Mouse (Mus musculus) CH12.LX (cell line): ENCODE measurements at regions not wholly inside any gene's neighbourhood (a gene's known extent, or its start where the extent isn't known, plus 50 kb on each side); places are given as distances from the start of the nearest gene placed in this dataset.

Experiments
- DNase-seq: peaks from one replicate; pipeline ENCODE4 v3.0.0-alpha.2; 2013; ENCODE audit errors: extremely low read depth
- H3K27ac ChIP-seq: 2 replicates; pipeline ENCODE4 v1.5.1; 2012; ENCODE audit warnings: low read depth, mild to moderate bottlenecking, control low read depth, moderate library complexity; ENCODE audit not compliant: insufficient read depth
- H3K27me3 ChIP-seq: replicated peaks from 2 replicates; pipeline ENCODE3; 2012; ENCODE audit warnings: inconsistent platforms
- H3K36me3 ChIP-seq, 2 experiments: replicated peaks in 1 of 2; 2 replicates each; pipeline versions ENCODE3 to v1.6.1; 2012; ENCODE audit warnings: inconsistent platforms in 1 of 2, low read length in 1 of 2, mild to moderate bottlenecking in 1 of 2, mixed read lengths in 1 of 2, moderate library complexity in 1 of 2; ENCODE audit not compliant: control insufficient read depth in 1 of 2, insufficient read depth in 1 of 2
- H3K4me1 ChIP-seq, 2 experiments: 2 replicates each; pipeline ENCODE4 v1.6.1; 2012; ENCODE audit warnings: inconsistent platforms in 1 of 2, moderate library complexity in 1 of 2; ENCODE audit not compliant: insufficient read depth in 2 of 2, control insufficient read depth in 1 of 2
- H3K4me2 ChIP-seq: 2 replicates; pipeline ENCODE4 v1.6.1; 2012; ENCODE audit warnings: low read depth, mild to moderate bottlenecking, control low read depth; ENCODE audit not compliant: poor library complexity, insufficient read depth, severe bottlenecking
- H3K4me3 ChIP-seq, 3 experiments: fragments of 150-350 bp in 1 of 3; sonication (generic) in 1 of 3; replicated peaks in 1 of 3; 2 replicates each; pipeline versions ENCODE3 to v1.5.1; 2011 to 2012; ENCODE audit warnings: low read depth in 2 of 3, low read length in 2 of 3, mild to moderate bottlenecking in 2 of 3, moderate library complexity in 2 of 3, control low read depth in 1 of 3, improper control_type of control experiment in 1 of 3, inconsistent platforms in 1 of 3, mixed read lengths in 1 of 3; ENCODE audit not compliant: poor library complexity in 1 of 3
- H3K79me2 ChIP-seq: replicated peaks from 2 replicates; pipeline ENCODE4 v1.6.1; 2012; ENCODE audit warnings: mild to moderate bottlenecking, moderate library complexity; ENCODE audit not compliant: control insufficient read depth, poor library complexity, insufficient read depth, severe bottlenecking; ENCODE audit errors: extremely low read depth
- H3K9ac ChIP-seq: 2 replicates; pipeline ENCODE4 v1.6.1; 2012; ENCODE audit warnings: low read depth, mild to moderate bottlenecking, control low read depth, moderate library complexity; ENCODE audit not compliant: insufficient read depth
- H3K9me3 ChIP-seq: replicated peaks from 2 replicates; pipeline ENCODE3; 2012; ENCODE audit warnings: low read length, inconsistent platforms, mixed read lengths
- CHD1 ChIP-seq: IDR thresholded peaks from 2 replicates; pipeline ENCODE4 v1.6.1; 2012; ENCODE audit warnings: low read depth, low read length, improper control_type of control experiment, inconsistent platforms
- CTCF ChIP-seq, 2 experiments: IDR thresholded peaks in 1 of 2; conservative IDR thresholded peaks in 1 of 2; 2 replicates each; pipeline ENCODE4 v1.5.1; 2011 to 2012; ENCODE audit warnings: low read depth in 2 of 2, low read length in 2 of 2, improper control_type of control experiment in 1 of 2, inconsistent platforms in 1 of 2, mild to moderate bottlenecking in 1 of 2, moderate library complexity in 1 of 2
- ELF1 ChIP-seq: IDR thresholded peaks from 2 replicates; pipeline ENCODE4 v1.6.1; 2014; ENCODE audit warnings: low read depth, mild to moderate bottlenecking, inconsistent platforms, low read length, improper control_type of control experiment
- EP300 ChIP-seq: IDR thresholded peaks from 2 replicates; pipeline ENCODE4 v1.6.1; 2011; ENCODE audit warnings: low read length, improper control_type of control experiment
- ETS1 ChIP-seq: conservative IDR thresholded peaks from 2 replicates; pipeline ENCODE4 v1.6.1; 2012; ENCODE audit warnings: low read depth, mild to moderate bottlenecking, inconsistent platforms, low read length, improper control_type of control experiment, moderate library complexity
- HCFC1 ChIP-seq: IDR thresholded peaks from 2 replicates; pipeline ENCODE4 v1.6.1; 2012; ENCODE audit warnings: low read depth, mild to moderate bottlenecking, inconsistent platforms, low read length, improper control_type of control experiment
- JUN ChIP-seq: IDR thresholded peaks from 2 replicates; pipeline ENCODE4 v1.6.1; 2011; ENCODE audit warnings: low read depth, mild to moderate bottlenecking, low read length, improper control_type of control experiment, moderate library complexity; ENCODE audit not compliant: insufficient read depth
- MAFK ChIP-seq: IDR thresholded peaks from 2 replicates; pipeline ENCODE4 v1.6.1; 2011; ENCODE audit warnings: low read length, improper control_type of control experiment; ENCODE audit not compliant: insufficient replicate concordance
- MAX ChIP-seq: IDR thresholded peaks from 2 replicates; pipeline ENCODE4 v1.6.1; 2011; ENCODE audit warnings: low read length, improper control_type of control experiment
- MAZ ChIP-seq: IDR thresholded peaks from 2 replicates; pipeline ENCODE4 v1.6.1; 2012; ENCODE audit warnings: low read depth, mild to moderate bottlenecking, inconsistent platforms, low read length, improper control_type of control experiment, moderate library complexity
- MXI1 ChIP-seq: IDR thresholded peaks from 2 replicates; pipeline ENCODE4 v1.6.1; 2011; ENCODE audit warnings: mild to moderate bottlenecking, low read depth, low read length, improper control_type of control experiment
- MYC ChIP-seq: IDR thresholded peaks from 2 replicates; pipeline ENCODE4 v1.6.1; 2011; ENCODE audit warnings: low read depth, mild to moderate bottlenecking, improper control_type of control experiment, low read length
- NRF1 ChIP-seq: IDR thresholded peaks from 2 replicates; pipeline ENCODE4 v1.6.1; 2014; ENCODE audit warnings: low read depth, mild to moderate bottlenecking, inconsistent platforms, low read length, improper control_type of control experiment, moderate library complexity
- SIN3A ChIP-seq: IDR thresholded peaks from 2 replicates; pipeline ENCODE4 v1.6.1; 2012; ENCODE audit warnings: low read length, improper control_type of control experiment, inconsistent platforms
- SMC3 ChIP-seq: IDR thresholded peaks from 2 replicates; pipeline ENCODE4 v1.6.1; 2011; ENCODE audit warnings: low read depth, low read length, improper control_type of control experiment
- TBP ChIP-seq: conservative IDR thresholded peaks from 2 replicates; pipeline ENCODE4 v1.6.1; 2011; ENCODE audit warnings: low read depth, low read length, improper control_type of control experiment
- USF1 ChIP-seq: IDR thresholded peaks from 2 replicates; pipeline ENCODE4 v1.6.1; 2014; ENCODE audit warnings: low read depth, mild to moderate bottlenecking, inconsistent platforms, low read length, improper control_type of control experiment
- USF2 ChIP-seq: conservative IDR thresholded peaks from 2 replicates; pipeline ENCODE4 v1.6.1; 2011; ENCODE audit warnings: low read depth, low read length, improper control_type of control experiment
- ZMIZ1 ChIP-seq: IDR thresholded peaks from 2 replicates; pipeline ENCODE4 v1.6.1; 2012; ENCODE audit warnings: low read depth, mild to moderate bottlenecking, inconsistent platforms, low read length, improper control_type of control experiment
- ZNF384 ChIP-seq: IDR thresholded peaks from 2 replicates; pipeline ENCODE4 v1.6.1; 2012; ENCODE audit warnings: low read depth, low read length, improper control_type of control experiment, inconsistent platforms
- dilution Hi-C: fragments of 300-500 bp; cut with MboI; formaldehyde crosslinking; loops from 2 replicates; pipeline ENCODE4 v1.14.3; 2020; ENCODE audit warnings: low sequenced_read_pairs; ENCODE audit not compliant: extremely low pct_unique_long_range_greater_than_20kb, extremely low pct_ligation_motif_present
- in situ Hi-C: fragments of 300-500 bp; cut with MboI; formaldehyde crosslinking; loops from 3 replicates; pipeline ENCODE4 v1.14.3; 2019; ENCODE audit warnings: low sequenced_read_pairs, low pct_ligation_motif_present, low pct_unique_long_range_greater_than_20kb, mixed read lengths

DNA sequence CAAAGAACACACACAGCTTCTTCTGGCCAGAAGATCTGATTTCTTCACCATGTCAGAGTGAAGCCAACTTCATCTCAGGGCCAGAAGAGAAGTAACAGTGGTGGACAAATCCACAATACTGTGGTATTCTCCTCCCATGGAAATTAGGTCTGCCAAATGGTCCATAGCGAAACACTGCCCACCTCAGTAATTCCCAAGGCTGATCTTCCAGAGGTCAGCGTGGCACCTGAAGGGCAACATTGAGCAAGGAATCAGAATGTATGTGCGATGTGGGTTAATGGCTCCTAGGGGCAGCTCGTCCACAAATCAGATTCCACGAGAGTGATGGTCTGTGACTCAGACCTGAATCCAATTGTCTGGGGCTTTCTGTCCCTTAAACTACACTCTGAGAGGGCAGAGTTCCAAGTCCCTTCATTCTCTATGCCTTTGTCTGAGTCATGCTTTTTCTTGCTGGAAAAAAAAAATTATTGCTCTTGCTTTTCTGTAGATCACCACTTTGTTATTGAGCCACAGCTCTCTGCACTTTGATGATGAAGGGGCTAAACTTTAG lies 307.9 kb upstream of the Noct start:
- DNase-seq: no peak
- dilution Hi-C loops: no loop called here
- TF ChIP-seq MAZ (no peak), MAFK (no peak), TBP (no peak), ETS1 (no peak), CHD1 (no peak), MYC (no peak), EP300 (no peak), MXI1 (no peak), SMC3 (no peak), NRF1 (no peak), USF2 (no peak), HCFC1 (no peak), ZNF384 (no peak), ZMIZ1 (no peak)
- TF ChIP-seq, all 38 proteins: peak for 0

DNA sequence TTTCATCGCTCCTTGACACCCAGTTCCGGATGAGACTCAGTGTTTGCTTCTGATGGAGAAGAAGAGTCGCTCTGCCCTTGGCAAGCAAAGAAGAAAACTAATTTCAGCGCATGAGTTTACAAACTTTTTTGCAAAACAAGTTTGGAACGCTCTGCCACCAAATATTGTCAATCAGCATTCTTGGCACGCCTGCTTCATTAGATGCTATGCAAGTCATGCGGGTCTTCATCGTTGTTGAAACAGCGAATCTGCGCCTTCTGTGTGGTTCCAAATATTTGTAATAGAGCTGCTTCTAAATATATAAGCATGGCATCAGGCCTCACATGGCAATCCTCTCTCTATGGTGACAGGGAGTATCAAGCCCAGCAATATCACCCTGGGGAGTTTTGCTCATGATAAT lies 301.9 kb upstream of the Noct start:
- Histone ChIP-seq H3K27ac (no peak overlapping the region), H3K4me1 (peaks cover 0 to 16% of the 10 kb centered on the region in 2 experiments; a peak in 2 of 4 replicates), H3K4me2 (no peak overlapping the region), H3K4me3 (no peak overlapping the region), H3K79me2 (no peaks in the 10 kb centered on the region), H3K36me3 (no peaks in the 10 kb centered on the region), H3K9me3 (no peaks in the 10 kb centered on the region), H3K27me3 (no peaks in the 10 kb centered on the region), H3K9ac (no peak overlapping the region)
- dilution Hi-C loops (no loop called here), in situ Hi-C loops (no loop called here)
- TF ChIP-seq ELF1 (no peak), MYC (no peak), USF2 (no peak), JUN (no peak), MAX (no peak), ETS1 (no peak), MAFK (no peak), SIN3A (no peak), CTCF (conservative IDR thresholded peaks at IDR 0.05 in 1 of 2, IDR thresholded peaks at IDR 0.05 in 1 of 2; ENCODE audit: low read depth in 2 of 2, low read length in 2 of 2) (no peak), USF1 (no peak), SMC3 (no peak)
- no peak for DNase-seq

More for the DNA sequence above, 307.9 kb upstream of the Noct start:
- Histone ChIP-seq H3K27me3 (no peaks in the 10 kb centered on the region), H3K4me3 (no peak overlapping the region), H3K4me1 (peaks cover 0 to 13% of the 10 kb centered on the region in 2 experiments; a peak in 2 of 4 replicates), H3K9me3 (no peaks in the 10 kb centered on the region), H3K27ac (no peak overlapping the region), H3K4me2 (no peak overlapping the region), H3K9ac (no peak overlapping the region), H3K36me3 (no peaks in the 10 kb centered on the region), H3K79me2 (no peaks in the 10 kb centered on the region)
- in situ Hi-C loops: no loop called here
